Mouse (Mus musculus): ENCODE measurements around the gene Gpr157. TPM values are rescaled to one million over a fixed set of nuclear protein-coding genes. Genes with fewer than 3 reads are reported as not detected.

Gene Gpr157
- polyA plus RNA-seq, 1 experiment from 2014 or later: 2.3 TPM

- no peaks in the 10 kb centered on the region for H3K4me1 ChIP-seq (replicated peaks; ENCODE audit: control insufficient read depth, insufficient read depth, low read length)
- 0 out of 2 replicates have a peak overlapping the region, but pooled peaks have one; percentile 16 for H3K4me2 ChIP-seq (ENCODE audit: low read depth, low read length)
- WGBS: 8% methylated on average over 15 of the region's 15 CpGs
- no peaks in the 10 kb centered on the region for H3K36me3 ChIP-seq (ENCODE audit: control insufficient read depth, insufficient read depth, low read length)
- ATAC-seq (ENCODE audit: low read depth): peak; percentile 49; the same call in 1 of the 2 replicates
- H3K27ac ChIP-seq (ENCODE audit: low read length): no peak overlapping the region
- no peak overlapping the region for H3K9ac ChIP-seq (ENCODE audit: low read length)
- no peaks in the 10 kb centered on the region for H3K9me3 ChIP-seq (ENCODE audit: control insufficient read depth, low read length)
- H3K4me3 ChIP-seq (ENCODE audit: low read length): no peak overlapping the region
- H3K27me3 ChIP-seq (ENCODE audit: control insufficient read depth, insufficient read depth, low read depth, low read length): no peaks in the 10 kb centered on the region
Measured at GRCm38 (mm10) chr4:150112867-150113266, 25.7 kb downstream of the Gpr157 start.

- H3K27me3 ChIP-seq (ENCODE audit: control insufficient read depth, insufficient read depth, low read depth, low read length): no peaks in the 10 kb centered on the region
- no peak for ATAC-seq (ENCODE audit: low read depth)
- H3K4me3 ChIP-seq (ENCODE audit: low read length): no peak overlapping the region
- H3K4me1 ChIP-seq (replicated peaks; ENCODE audit: control insufficient read depth, insufficient read depth, low read length): peaks cover 4% of the 10 kb centered on the region
- no peak overlapping the region for H3K27ac ChIP-seq (ENCODE audit: low read length)
- H3K36me3 ChIP-seq (ENCODE audit: control insufficient read depth, insufficient read depth, low read length): no peaks in the 10 kb centered on the region
- no peak overlapping the region for H3K4me2 ChIP-seq (ENCODE audit: low read depth, low read length)
- no peaks in the 10 kb centered on the region for H3K9me3 ChIP-seq (ENCODE audit: control insufficient read depth, low read length)
- WGBS: 87% methylated on average over 26 of the region's 26 CpGs
- no peak overlapping the region for H3K9ac ChIP-seq (ENCODE audit: low read length)
Measured at GRCm38 (mm10) chr4:150114505-150115061, 27.4 kb downstream of the Gpr157 start.

- no peak for ATAC-seq (ENCODE audit: low read depth)
- H3K9ac ChIP-seq (ENCODE audit: low read length): no peak overlapping the region
- WGBS: 39% methylated on average over 5 of the region's 5 CpGs
- H3K27me3 ChIP-seq (ENCODE audit: control insufficient read depth, insufficient read depth, low read depth, low read length): no peaks in the 10 kb centered on the region
- no peak overlapping the region for H3K27ac ChIP-seq (ENCODE audit: low read length)
- H3K36me3 ChIP-seq (ENCODE audit: control insufficient read depth, insufficient read depth, low read length): no peaks in the 10 kb centered on the region
- no peaks in the 10 kb centered on the region for H3K9me3 ChIP-seq (ENCODE audit: control insufficient read depth, low read length)
- H3K4me2 ChIP-seq (ENCODE audit: low read depth, low read length): no peak overlapping the region
- H3K4me3 ChIP-seq (ENCODE audit: low read length): no peak overlapping the region
- H3K4me1 ChIP-seq (replicated peaks; ENCODE audit: control insufficient read depth, insufficient read depth, low read length): peaks cover 14% of the 10 kb centered on the region
Measured at GRCm38 (mm10) chr4:150117311-150117710, 30.1 kb downstream of the Gpr157 start.

GRCm38 (mm10) chr4:150118163-150118562 is 31.0 kb downstream of the Gpr157 start:
- H3K4me2 ChIP-seq (ENCODE audit: low read depth, low read length): no peak overlapping the region
- no peaks in the 10 kb centered on the region for H3K27me3 ChIP-seq (ENCODE audit: control insufficient read depth, insufficient read depth, low read depth, low read length)
- H3K4me3 ChIP-seq (ENCODE audit: low read length): no peak overlapping the region
- ATAC-seq (ENCODE audit: low read depth): no peak
- WGBS: 64% methylated on average over 6 of the region's 6 CpGs
- H3K9ac ChIP-seq (ENCODE audit: low read length): no peak overlapping the region
- H3K27ac ChIP-seq (ENCODE audit: low read length): no peak overlapping the region
- no peaks in the 10 kb centered on the region for H3K36me3 ChIP-seq (ENCODE audit: control insufficient read depth, insufficient read depth, low read length)
- peaks cover 14% of the 10 kb centered on the region for H3K4me1 ChIP-seq (replicated peaks; ENCODE audit: control insufficient read depth, insufficient read depth, low read length)
- H3K9me3 ChIP-seq (ENCODE audit: control insufficient read depth, low read length): no peaks in the 10 kb centered on the region

- peak within 1 kb of the TSS; percentile 42 for H3K4me2 ChIP-seq (ENCODE audit: low read depth, low read length)
- no peaks in the 10 kb centered on the region for H3K9me3 ChIP-seq (ENCODE audit: control insufficient read depth, low read length)
- ATAC-seq (ENCODE audit: low read depth): no peak
- H3K27me3 ChIP-seq (ENCODE audit: control insufficient read depth, insufficient read depth, low read depth, low read length): no peaks in the 10 kb centered on the region
- WGBS: 7% methylated on average over 15 of the region's 15 CpGs
- H3K4me3 ChIP-seq (ENCODE audit: low read length): peak within 1 kb of the TSS; percentile 7; the same call in 1 of the 2 replicates
- H3K27ac ChIP-seq (ENCODE audit: low read length): no peak within 1 kb of the TSS
- H3K4me1 ChIP-seq (replicated peaks; ENCODE audit: control insufficient read depth, insufficient read depth, low read length): peaks cover 14% of the 10 kb centered on the region
- no peak within 1 kb of the TSS; the same call in 1 of the 2 replicates for H3K9ac ChIP-seq (ENCODE audit: low read length)
- H3K36me3 ChIP-seq (ENCODE audit: control insufficient read depth, insufficient read depth, low read length): no peaks in the 10 kb centered on the region
Measured at GRCm38 (mm10) chr4:150119055-150119454, 31.9 kb downstream of the Gpr157 start, which contains the start of gene Slc2a5. Gene Slc2a5, plus strand, starts transcription at chr4:150119283.

- Histone ChIP-seq H3K27ac (ENCODE audit: low read length) (no peak overlapping the region), H3K9me3 (ENCODE audit: control insufficient read depth, low read length) (no peaks in the 10 kb centered on the region), H3K4me3 (ENCODE audit: low read length) (peak overlapping the region; percentile 7; the same call in 1 of the 2 replicates), H3K27me3 (ENCODE audit: control insufficient read depth, insufficient read depth, low read depth, low read length) (no peaks in the 10 kb centered on the region), H3K4me2 (ENCODE audit: low read depth, low read length) (peak overlapping the region; percentile 42), H3K36me3 (ENCODE audit: control insufficient read depth, insufficient read depth, low read length) (no peaks in the 10 kb centered on the region), H3K4me1 (replicated peaks; ENCODE audit: control insufficient read depth, insufficient read depth, low read length) (peaks cover 14% of the 10 kb centered on the region), H3K9ac (ENCODE audit: low read length) (no peak overlapping the region; the same call in 1 of the 2 replicates)
- WGBS: 33% methylated on average over 14 of the region's 14 CpGs
- no peak for ATAC-seq (ENCODE audit: low read depth)
Measured at GRCm38 (mm10) chr4:150119640-150120039, 32.5 kb downstream of the Gpr157 start.

GRCm38 (mm10) chr4:150120173-150120833 is 33.1 kb downstream of the Gpr157 start:
- Histone ChIP-seq H3K4me2 (ENCODE audit: low read depth, low read length) (0 out of 2 replicates have a peak overlapping the region, but pooled peaks have one; percentile 4), H3K36me3 (ENCODE audit: control insufficient read depth, insufficient read depth, low read length) (no peaks in the 10 kb centered on the region)
- peak; percentile 64 for ATAC-seq (ENCODE audit: low read depth)

GRCm38 (mm10) chr4:150121430-150121829 is 34.3 kb downstream of the Gpr157 start:
- Histone ChIP-seq H3K9me3 (ENCODE audit: control insufficient read depth, low read length) (no peaks in the 10 kb centered on the region), H3K27me3 (ENCODE audit: control insufficient read depth, insufficient read depth, low read depth, low read length) (no peaks in the 10 kb centered on the region), H3K27ac (ENCODE audit: low read length) (no peak overlapping the region), H3K4me2 (ENCODE audit: low read depth, low read length) (no peak overlapping the region), H3K4me1 (replicated peaks; ENCODE audit: control insufficient read depth, insufficient read depth, low read length) (peaks cover 14% of the 10 kb centered on the region), H3K36me3 (ENCODE audit: control insufficient read depth, insufficient read depth, low read length) (no peaks in the 10 kb centered on the region), H3K4me3 (ENCODE audit: low read length) (no peak overlapping the region), H3K9ac (ENCODE audit: low read length) (no peak overlapping the region)
- no peak for ATAC-seq (ENCODE audit: low read depth)
- WGBS: 69% methylated on average over 8 of the region's 8 CpGs

More at GRCm38 (mm10) chr4:150120173-150120833, 33.1 kb downstream of the Gpr157 start:
- Histone ChIP-seq H3K4me3 (ENCODE audit: low read length) (no peak overlapping the region), H3K4me1 (replicated peaks; ENCODE audit: control insufficient read depth, insufficient read depth, low read length) (peaks cover 14% of the 10 kb centered on the region), H3K27ac (ENCODE audit: low read length) (no peak overlapping the region), H3K9me3 (ENCODE audit: control insufficient read depth, low read length) (no peaks in the 10 kb centered on the region), H3K27me3 (ENCODE audit: control insufficient read depth, insufficient read depth, low read depth, low read length) (no peaks in the 10 kb centered on the region), H3K9ac (ENCODE audit: low read length) (no peak overlapping the region)
- 25% methylated on average over 15 of the region's 15 CpGs for WGBS

GRCm38 (mm10) chr4:150122476-150122875 is 35.3 kb downstream of the Gpr157 start:
- H3K36me3 ChIP-seq (ENCODE audit: control insufficient read depth, insufficient read depth, low read length): no peaks in the 10 kb centered on the region
- no peaks in the 10 kb centered on the region for H3K9me3 ChIP-seq (ENCODE audit: control insufficient read depth, low read length)
- no peaks in the 10 kb centered on the region for H3K27me3 ChIP-seq (ENCODE audit: control insufficient read depth, insufficient read depth, low read depth, low read length)
- peaks cover 14% of the 10 kb centered on the region for H3K4me1 ChIP-seq (replicated peaks; ENCODE audit: control insufficient read depth, insufficient read depth, low read length)
- 28% methylated on average over 3 of the region's 3 CpGs for WGBS
- no peak overlapping the region for H3K9ac ChIP-seq (ENCODE audit: low read length)
- no peak overlapping the region for H3K4me3 ChIP-seq (ENCODE audit: low read length)
- no peak overlapping the region for H3K4me2 ChIP-seq (ENCODE audit: low read depth, low read length)
- H3K27ac ChIP-seq (ENCODE audit: low read length): no peak overlapping the region
- no peak for ATAC-seq (ENCODE audit: low read depth)

All from lung, embryonic 16.5 days (tissue).